Comparison of ENCODE assay signal across 8 mouse cellular contexts in genomic region chr7:67414766-67415165, GRCm38 (mm10). TPM values are rescaled to one million over a fixed set of nuclear protein-coding genes. Genes with fewer than 3 reads are reported as not detected.
A peak's percentile ranks its signal among the peaks of the same experiment; 100 is the strongest.
DNase-seq lines count a peak whose midpoint lies in the region; ATAC-seq lines count a peak whose summit lies in the region.

No protein-coding gene starts in this region.

- H3K4me1 ChIP-seq in forebrain, embryonic 13.5 days = no peaks in the 10 kb centered on the region
- no peaks in the 10 kb centered on the region for H3K4me1 ChIP-seq in forebrain, embryonic 10.5 days
- H3K4me1 ChIP-seq in heart, embryonic 11.5 days (ENCODE audit: control insufficient read depth, insufficient read depth, low read length) = no peaks in the 10 kb centered on the region
- no peaks in the 10 kb centered on the region for H3K4me1 ChIP-seq in hindbrain, embryonic 10.5 days (replicated peaks)

- H3K27me3 ChIP-seq in forebrain, embryonic 13.5 days = no peaks in the 10 kb centered on the region
- H3K27me3 ChIP-seq in forebrain, embryonic 10.5 days (ENCODE audit: poor library complexity, severe bottlenecking) = no peaks in the 10 kb centered on the region
- no peaks in the 10 kb centered on the region for H3K27me3 ChIP-seq in heart, embryonic 11.5 days (ENCODE audit: control insufficient read depth, insufficient read depth, low read length)
- no peaks in the 10 kb centered on the region for H3K27me3 ChIP-seq in hindbrain, embryonic 10.5 days (ENCODE audit: insufficient read depth, poor library complexity, severe bottlenecking)

- H3K9me3 ChIP-seq in forebrain, embryonic 13.5 days (replicated peaks) = no peaks in the 10 kb centered on the region
- H3K9me3 ChIP-seq in forebrain, embryonic 10.5 days = no peaks in the 10 kb centered on the region
- H3K9me3 ChIP-seq in heart, embryonic 11.5 days (replicated peaks; ENCODE audit: control insufficient read depth, low read length) = no peaks in the 10 kb centered on the region
- H3K9me3 ChIP-seq in hindbrain, embryonic 10.5 days = no peaks in the 10 kb centered on the region

- H3K36me3 ChIP-seq in forebrain, embryonic 13.5 days (ENCODE audit: poor library complexity, severe bottlenecking) = no peaks in the 10 kb centered on the region
- no peaks in the 10 kb centered on the region for H3K36me3 ChIP-seq in forebrain, embryonic 10.5 days (replicated peaks)
- no peaks in the 10 kb centered on the region for H3K36me3 ChIP-seq in heart, embryonic 11.5 days (ENCODE audit: control insufficient read depth, insufficient read depth, low read length)
- H3K36me3 ChIP-seq in hindbrain, embryonic 10.5 days = no peaks in the 10 kb centered on the region

- no peak overlapping the region for H3K9ac ChIP-seq in forebrain, embryonic 13.5 days
- no peak overlapping the region for H3K9ac ChIP-seq in heart, embryonic 11.5 days (ENCODE audit: low read depth, low read length)

- H3K4me2 ChIP-seq in forebrain, embryonic 13.5 days = no peak overlapping the region
- H3K4me2 ChIP-seq in heart, embryonic 11.5 days = no peak overlapping the region

- DNase-seq in forebrain, embryonic 10.5 days (ENCODE audit: extremely low spot score, low spot score) = no peak
- peak; percentile 50 to 52 for DNase-seq in right cerebral cortex, adult 2 months (ENCODE audit: low spot score in 2 of 2)
- no peak for DNase-seq in right cerebral cortex, postnatal 14 days
- DNase-seq in right cerebral cortex, postnatal 10 days (ENCODE audit: low spot score in 2 of 2) = peak; percentile 64 to 77
- no peak for DNase-seq in neural tube, embryonic 10.5 days (ENCODE audit: extremely low spot score, low spot score)
- DNase-seq in hindbrain, embryonic 10.5 days (ENCODE audit: low spot score) = no peak

- WGBS in forebrain, embryonic 13.5 days = 74% methylated on average over 8 of the region's 8 CpGs
- 93% methylated on average over 8 of the region's 8 CpGs for WGBS in forebrain, embryonic 10.5 days
- 36% methylated on average over 8 of the region's 8 CpGs for WGBS in heart, embryonic 11.5 days (ENCODE audit: insufficient replicate concordance)
- WGBS in hindbrain, embryonic 10.5 days = 85% methylated on average over 8 of the region's 8 CpGs

- peak; percentile 48; the same call in 1 of the 2 replicates for ATAC-seq in forebrain, embryonic 13.5 days
- ATAC-seq in heart, embryonic 11.5 days (replicated peaks; ENCODE audit: insufficient number of reproducible peaks, low FRiP score, low TSS enrichment) = no peak

- H3K4me3 ChIP-seq in forebrain, embryonic 13.5 days = no peak overlapping the region
- no peak overlapping the region for H3K4me3 ChIP-seq in forebrain, embryonic 10.5 days
- no peak overlapping the region for H3K4me3 ChIP-seq in heart, embryonic 11.5 days (ENCODE audit: low read depth, low read length)
- H3K4me3 ChIP-seq in hindbrain, embryonic 10.5 days = no peak overlapping the region

- no peak overlapping the region for H3K27ac ChIP-seq in forebrain, embryonic 13.5 days
- H3K27ac ChIP-seq in forebrain, embryonic 10.5 days = no peak overlapping the region
- H3K27ac ChIP-seq in heart, embryonic 11.5 days (ENCODE audit: low read depth, low read length) = peak overlapping the region; percentile 55
- no peak overlapping the region for H3K27ac ChIP-seq in hindbrain, embryonic 10.5 days

RNA-seq across cellular contexts. Expression of gene Mef2a, which starts 42.1 kb away (rescaled TPM):
- 26.0 and 32.2 TPM in 2 replicates for polyA plus RNA-seq in forebrain, embryonic 13.5 days (2015; fragmentation: Nextera tagmentation; extraction: Ambion mirVana)
- polyA plus RNA-seq in forebrain, embryonic 10.5 days (2016; fragmentation: Nextera tagmentation; extraction: Ambion mirVana) = 22.4 and 23.2 TPM in 2 replicates
- 66.4 and 72.5 TPM in 2 replicates for polyA plus RNA-seq in heart, embryonic 11.5 days (2014; fragmentation: Nextera tagmentation; extraction: Ambion mirVana)
- 20.5 and 26.9 TPM in 2 replicates for polyA plus RNA-seq in hindbrain, embryonic 10.5 days (2016; fragmentation: Nextera tagmentation; extraction: Ambion mirVana)

Comparison
In these comparisons a context has a peak if more than half of its experiments do, and no peak if none do; other contexts are left out.
1. DNase-seq: peak in right cerebral cortex, adult 2 months (2 of 2) and right cerebral cortex, postnatal 10 days (2 of 2); none in forebrain, embryonic 10.5 days (single experiment), right cerebral cortex, postnatal 14 days (single experiment), neural tube, embryonic 10.5 days (single experiment) and hindbrain, embryonic 10.5 days (single experiment).